Mouse (Mus musculus) yolk sac, embryonic 10.5 days (tissue): ENCODE results near the gene Mtor.

ENCODE experiments used
- DNase-seq: peaks from one replicate; pipeline ENCODE4 v3.0.0-alpha.2; 2017; ENCODE audit warnings: low spot score

Mtor gene

DNA sequence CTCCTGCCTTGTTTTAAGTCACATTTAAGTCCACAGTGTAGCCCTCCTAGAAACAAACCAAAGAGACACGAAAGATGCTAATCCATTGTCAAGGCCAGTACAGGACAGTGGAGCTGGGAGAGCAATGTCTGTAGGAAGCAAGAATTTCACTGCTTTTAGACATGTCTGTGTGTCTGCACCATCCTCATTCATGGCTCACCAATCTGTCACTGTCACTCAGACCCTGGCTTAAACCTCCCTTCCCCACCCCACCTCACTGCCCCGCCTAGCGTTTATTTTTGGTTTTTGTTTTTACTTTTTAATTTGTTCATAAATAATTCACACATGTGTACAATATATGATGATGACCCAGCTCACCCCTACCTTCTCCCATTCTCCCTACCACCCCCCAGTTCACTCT is 84.1 kb downstream of the Mtor start:
- no peak for DNase-seq

DNA sequence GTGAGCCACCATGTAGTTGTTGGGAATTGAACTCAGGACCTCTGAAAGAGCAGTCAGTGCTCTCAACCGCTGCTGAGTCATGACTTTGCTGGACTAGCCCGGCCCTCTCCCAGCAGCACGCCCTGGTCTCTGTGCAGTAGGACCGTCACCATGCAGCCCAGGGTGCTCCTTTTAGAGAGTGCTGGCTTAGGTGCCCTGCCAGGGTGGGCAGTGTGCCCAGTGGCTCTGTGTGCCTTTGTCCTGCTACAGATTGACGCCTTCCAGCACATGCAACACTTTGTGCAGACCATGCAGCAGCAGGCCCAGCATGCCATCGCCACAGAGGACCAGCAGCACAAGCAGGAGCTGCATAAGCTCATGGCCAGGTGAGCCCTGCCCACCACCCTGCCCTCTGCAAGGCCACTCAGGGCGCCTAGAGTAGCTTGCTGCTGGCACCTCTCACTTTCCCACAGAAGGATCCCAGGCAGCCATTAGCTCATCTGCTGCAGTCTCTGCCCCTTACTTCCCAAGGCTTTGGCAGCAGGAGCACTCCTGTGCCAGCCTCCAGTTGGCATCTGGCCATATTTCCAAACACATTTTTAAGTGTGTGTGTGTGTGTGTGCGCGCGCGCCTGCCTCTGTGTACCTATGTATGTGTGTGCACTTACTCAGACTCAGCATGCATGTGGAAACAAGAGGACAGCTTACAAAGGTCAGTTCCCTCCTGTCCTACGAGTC is 85.4 kb downstream of the Mtor start:
- no peak for DNase-seq

DNA sequence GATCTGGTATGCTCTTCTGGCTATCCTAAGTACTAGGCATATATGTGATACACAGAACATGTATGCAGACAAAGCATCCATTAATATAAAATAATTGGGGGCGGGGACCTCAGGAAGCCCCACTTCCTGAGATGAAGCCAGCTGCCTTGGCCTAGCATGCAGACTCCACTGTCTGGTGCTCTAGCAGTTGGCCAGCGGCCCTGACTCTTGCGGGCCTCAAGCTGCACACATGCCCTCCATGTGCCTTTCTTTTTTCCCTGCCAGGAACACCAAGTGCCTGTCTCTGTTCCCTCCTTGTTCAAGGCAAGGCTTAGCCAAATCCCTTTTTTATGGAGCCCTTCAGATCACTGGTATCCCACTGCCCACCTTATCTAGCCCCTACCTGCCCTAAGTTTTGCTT is 87.5 kb downstream of the Mtor start:
- DNase-seq = no peak

DNA sequence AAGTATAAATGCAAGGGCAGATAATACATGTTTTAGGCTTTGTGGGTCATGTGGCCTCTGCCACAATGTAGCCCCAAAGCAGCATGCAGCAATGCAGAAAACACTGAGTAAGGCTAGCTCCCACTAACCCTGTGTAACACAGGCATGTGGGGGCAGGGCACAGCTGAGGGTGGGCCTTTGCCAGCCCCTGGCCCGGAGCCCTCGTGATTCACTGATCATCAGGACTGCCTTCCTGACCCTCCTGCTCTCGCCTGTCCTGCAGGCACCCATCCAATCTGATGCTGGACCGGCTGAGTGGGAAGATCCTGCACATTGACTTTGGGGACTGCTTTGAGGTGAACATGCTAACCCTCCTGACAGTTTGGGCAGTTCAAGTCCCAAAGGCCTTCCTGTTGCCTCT is 100.7 kb downstream of the Mtor start:
- DNase-seq = no peak

DNA sequence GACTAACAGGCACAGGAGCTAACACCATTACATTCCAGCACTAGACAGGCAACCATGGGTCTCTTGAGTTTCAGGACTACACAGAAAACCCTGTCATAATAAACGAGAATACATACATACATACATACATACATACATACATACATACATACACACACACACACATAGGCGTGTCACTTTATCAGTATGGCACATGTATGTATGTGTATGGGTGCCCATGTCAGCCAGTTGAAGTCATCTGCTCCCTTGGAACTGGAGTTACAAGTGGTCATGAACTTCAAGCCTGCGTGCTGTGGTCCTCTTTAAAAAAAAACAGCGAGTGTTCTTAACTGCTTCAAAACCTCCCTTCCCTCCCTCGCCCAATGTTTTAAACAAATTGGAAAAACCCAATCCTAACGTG is 109.4 kb downstream of the Mtor start:
- no peak for DNase-seq

DNA sequence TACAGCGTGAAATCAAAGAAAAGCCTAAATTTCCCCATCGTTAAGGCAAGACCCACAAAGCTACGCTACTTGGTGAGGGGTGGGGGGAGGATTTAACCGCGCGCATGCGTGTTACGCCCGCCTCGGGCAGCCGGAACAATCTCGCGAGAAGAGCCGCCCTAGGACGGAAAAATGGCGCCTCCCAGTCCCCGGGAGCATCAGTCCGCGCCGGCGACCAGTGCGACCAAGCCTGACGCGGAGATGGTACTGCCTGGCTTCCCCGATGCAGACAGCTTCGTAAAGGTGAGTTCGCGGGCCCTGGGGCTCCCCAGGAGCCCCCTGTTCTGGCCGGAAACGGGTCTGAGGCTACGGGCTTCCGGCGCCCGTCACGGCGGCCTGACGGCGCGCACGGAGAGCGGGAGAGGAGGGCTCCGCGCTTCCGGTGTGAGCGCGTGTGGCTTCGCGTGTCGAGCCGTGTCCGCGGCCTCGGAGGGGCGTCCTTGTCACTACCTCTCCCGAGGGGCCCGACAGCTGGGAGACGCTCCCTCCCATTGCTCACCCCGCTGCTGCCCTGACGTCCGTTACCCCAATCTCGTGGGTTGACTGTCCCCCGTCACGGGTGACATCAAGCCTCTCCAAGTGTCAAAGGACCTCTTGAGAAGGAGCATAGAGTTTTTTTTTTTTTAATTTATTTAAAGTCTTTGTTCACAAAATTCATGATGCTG is 110.0 kb downstream of the Mtor start, which contains the start of gene Exosc10:
Gene Exosc10 (plus strand): TSS at position 133 of the 704 bp plus-strand sequence.
- DNase-seq = peak; percentile 91

DNA sequence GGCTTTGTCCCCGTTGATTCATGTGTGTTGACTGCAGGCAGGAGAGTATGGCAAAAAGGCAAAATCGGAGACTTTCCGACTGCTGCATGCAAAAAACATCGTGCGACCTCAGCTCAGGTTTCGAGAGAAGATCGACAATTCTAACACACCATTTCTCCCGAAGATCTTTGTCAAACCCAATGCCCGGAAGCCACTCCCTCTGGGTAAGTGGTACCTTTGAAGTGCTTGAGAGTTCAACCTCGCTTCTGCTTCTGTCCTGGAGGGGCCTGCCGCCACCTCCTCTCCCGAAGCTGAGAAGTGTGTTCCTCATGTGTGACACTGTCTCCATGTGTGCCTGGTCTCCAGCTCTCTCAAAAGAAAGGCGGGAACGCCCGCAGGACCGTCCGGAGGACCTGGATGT is 114.3 kb downstream of the Mtor start:
- DNase-seq = no peak

DNA sequence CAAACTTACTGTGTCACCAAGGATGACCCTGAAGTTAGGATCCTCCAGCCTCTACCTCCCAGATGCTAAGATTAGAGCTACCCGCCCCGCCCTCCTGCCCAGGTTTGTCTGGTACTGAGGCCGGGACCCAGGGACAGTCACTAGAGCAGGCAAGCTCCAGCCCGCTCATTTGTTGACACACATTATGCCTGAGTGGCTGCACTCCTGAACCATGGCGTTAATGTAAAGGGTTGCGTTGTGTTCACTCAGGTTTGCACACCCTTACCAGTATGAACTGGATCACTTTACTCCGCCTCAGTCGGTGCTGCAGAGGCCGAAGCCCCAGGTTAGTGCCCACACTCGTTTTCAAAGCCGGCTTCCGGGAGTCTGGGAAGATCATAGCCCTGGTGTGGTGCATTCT is 115.2 kb downstream of the Mtor start:
- DNase-seq = no peak

DNA sequence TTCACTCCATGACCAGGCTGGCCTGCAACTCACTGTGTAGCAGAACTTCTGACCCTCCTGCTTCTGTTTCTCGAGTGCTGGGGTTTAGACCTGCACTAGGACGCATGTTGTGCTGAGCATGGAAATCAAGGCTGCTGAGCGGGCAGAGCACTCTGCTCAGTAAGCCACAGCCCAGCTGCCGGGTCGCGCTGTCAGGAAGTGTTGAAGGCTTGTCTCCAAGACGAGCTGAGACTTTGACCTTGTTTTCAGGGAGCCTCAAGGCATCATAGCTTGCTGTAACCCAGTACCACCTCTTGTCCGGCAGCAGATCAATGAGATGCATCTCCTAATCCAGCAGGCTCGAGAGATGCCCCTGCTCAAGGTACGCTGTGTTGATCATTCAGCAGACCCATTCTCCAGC is 121.7 kb downstream of the Mtor start:
- DNase-seq = no peak

DNA sequence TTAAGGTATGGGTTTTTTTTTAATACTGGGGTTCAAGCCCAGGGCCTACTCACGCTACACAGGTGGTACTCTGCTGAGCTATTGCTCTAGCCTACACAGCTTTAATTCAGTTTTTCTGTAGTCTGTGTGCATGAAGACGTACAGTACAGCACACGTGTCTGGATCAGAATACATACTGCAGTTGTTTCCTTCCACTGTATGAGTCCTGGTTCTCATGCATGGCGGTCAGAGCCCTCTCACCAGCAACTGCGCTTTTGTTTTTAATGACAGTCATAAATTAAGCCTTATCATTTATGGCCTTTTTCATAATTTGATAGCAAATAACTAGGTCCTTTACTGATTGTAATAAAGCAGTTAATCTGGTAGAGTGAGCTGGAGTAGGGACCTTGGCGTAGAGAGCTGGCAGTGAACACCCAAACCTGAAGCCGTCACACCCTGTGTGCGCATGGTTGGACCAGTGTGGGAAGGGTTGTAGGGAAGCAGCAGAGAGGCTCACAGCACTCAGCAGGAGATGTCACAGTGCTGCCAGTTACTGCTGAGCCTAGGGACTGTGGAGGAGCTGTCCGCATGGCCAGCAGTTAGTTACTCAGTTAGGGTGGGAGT is 122.4 kb downstream of the Mtor start:
- no peak for DNase-seq

DNA sequence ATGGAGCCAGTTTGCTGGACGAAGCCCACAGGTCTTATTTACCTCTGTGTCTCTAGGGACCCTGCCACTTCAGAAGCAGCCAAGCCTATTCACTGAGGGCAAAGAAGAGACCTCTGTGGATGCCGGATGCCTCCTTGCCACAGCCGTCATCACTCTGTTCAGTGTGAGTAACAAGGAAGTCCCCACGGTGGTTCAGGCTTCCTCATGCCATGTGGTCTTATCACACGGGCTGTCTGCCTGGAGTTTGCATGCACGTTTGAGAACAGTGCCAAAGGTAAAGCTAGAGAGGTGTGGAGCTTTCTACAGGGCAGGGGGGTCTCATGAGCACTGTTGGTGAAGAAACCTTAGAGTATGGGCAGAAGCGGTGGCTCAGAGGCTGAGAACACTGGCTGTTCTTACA is 124.8 kb downstream of the Mtor start:
- DNase-seq = no peak

DNA sequence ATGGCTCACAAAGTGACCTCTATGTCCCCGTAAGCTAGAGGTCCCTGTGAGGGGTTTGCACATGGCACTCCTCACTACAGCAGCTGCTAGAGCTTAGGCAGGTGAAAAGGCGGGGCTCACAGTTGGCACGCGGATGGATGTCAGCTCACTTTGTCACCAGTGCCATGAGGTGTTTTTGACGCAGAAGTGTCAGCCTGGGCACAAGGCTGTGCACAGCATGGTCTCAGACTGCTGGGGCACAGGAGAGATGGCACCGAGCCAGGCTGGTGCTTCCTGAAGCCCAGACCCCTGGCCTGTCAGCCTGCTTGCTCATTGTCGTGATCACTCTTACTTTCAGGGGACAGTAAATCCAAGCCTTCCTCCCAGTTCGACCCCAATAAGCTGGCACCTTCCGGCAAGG is 132.4 kb downstream of the Mtor start:
- no peak for DNase-seq

DNA sequence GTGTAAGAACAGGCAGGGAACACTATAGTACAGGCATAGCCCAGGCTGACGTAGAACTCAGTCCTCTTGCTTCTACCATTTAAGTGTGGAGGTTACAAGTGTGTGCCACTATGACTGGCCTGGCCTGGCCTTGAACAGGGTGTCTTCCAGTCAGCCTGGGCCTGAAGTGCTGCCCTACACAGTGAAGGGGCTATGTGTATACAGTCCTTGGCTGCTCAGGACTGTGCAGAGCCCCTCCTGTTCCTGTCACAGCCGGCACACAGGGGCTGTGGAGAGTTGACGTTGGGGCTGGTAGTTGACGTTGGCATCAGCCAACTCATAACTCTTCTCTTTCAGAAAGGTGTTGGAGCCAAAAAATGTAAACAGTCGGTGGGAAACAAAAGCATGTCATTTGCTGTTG is 133.0 kb downstream of the Mtor start:
- DNase-seq = no peak

DNA sequence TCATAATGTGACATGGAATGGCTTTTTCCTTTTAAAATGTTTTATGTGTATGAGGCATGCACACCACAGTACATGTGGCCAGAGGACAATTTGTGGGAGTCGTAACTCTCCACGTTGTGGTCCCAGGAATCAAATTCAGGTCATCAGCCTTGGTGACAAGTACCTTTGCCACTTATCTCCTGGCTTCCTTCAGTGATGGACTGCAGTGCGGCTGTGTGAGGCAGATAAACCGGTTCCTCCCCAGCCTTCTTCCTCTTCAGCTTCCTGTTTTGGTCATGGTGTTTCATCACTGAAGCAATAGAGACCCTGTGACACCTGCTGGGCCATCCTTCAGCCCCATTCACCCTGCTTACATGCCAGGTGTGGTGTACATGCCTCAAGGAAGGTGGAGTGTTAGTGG is 134.8 kb downstream of the Mtor start:
- DNase-seq = no peak

DNA sequence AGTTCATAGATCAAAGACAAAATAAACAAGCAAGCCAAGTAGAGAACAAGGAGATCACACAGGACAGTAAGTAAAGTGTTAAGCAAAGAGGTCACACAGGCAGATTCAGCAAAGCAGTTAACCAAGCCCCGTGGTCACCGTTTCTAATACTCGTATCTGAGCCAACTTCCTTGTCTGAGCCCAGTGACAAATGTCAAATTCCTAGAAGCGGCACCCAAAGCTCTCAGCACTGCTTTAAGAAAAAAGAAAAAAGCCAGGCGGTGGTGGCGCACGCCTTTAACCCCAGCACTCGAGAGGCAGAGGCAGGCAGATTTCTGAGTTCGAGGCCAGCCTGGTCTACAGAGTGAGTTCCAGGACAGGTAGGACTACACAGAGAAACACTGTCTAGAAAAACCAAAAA is 138.2 kb downstream of the Mtor start:
- no peak for DNase-seq

DNA sequence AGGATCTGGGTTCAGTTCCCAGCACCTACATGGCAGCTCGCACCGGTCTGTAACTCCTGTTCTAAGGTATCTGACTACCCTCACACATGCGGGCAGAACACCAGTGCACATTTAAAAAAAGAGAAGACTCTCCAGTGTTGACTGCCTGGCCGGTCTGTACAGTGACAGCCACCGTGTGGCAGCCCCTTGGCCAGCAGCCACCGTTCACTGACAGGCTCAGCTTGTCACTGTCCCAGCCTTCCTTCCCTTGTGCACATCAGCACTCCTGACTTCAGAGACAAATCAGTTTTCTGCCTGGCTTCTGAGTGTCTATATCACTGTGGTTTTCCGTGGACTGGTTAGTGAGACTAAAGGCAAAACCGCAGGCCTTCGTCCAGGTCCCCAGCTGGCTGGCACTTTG is 140.4 kb downstream of the Mtor start:
- DNase-seq = no peak

DNA sequence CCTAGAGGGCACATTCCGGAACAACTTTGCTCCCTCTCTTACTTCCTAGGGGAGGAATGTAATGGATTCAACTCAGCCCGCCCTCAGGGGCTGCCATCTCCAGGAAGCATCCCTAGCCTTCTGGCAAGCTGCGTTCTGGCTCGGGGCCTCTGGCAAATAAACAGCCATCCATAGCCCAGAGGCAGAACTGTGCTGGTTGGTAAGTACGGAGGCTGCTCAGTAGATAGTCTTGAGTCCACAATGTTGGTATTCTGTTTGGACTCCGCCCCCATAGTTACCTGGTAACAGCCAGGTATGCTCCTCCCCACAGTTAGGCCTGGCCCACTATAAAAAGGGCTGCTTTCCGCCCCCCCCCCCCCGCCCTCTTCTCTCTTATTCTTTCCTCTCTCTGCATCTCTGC is 141.2 kb downstream of the Mtor start:
- DNase-seq = peak; percentile 41

DNA sequence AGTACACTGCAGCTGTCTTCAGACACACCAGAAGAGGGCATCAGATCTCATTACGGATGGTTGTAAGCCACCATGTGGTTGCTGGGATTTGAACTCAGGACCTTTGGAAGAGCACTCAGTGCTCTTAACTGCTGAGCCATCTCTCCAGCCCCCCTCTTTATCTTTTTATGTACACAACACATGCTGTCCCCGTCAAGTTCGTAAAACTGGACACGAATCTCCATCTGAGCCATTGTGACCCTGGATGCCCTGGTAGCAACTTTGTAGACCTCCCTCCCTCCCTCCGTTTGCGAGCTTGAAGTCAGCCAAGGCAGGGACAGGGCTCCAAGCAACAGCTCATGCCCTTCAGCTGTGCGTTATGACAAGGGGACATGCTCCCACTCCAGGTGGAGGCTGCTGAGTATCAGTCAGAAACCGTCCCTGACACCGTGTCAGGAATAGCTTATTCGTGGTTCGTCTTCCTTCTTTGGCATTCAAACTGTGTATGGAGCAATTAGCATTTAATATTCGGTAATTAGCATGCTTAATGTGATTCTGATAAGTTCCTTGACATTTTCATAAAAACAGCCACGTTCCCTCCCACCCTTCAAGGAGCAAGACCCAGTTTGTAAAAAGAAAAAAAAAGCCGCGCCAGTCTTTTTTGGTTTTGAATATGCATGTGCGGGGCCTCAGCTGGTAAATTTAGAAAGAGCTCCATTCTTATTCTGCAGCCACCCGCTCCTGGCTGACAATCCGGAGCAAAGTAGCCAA is 142.2 kb downstream of the Mtor start:
- no peak for DNase-seq

DNA sequence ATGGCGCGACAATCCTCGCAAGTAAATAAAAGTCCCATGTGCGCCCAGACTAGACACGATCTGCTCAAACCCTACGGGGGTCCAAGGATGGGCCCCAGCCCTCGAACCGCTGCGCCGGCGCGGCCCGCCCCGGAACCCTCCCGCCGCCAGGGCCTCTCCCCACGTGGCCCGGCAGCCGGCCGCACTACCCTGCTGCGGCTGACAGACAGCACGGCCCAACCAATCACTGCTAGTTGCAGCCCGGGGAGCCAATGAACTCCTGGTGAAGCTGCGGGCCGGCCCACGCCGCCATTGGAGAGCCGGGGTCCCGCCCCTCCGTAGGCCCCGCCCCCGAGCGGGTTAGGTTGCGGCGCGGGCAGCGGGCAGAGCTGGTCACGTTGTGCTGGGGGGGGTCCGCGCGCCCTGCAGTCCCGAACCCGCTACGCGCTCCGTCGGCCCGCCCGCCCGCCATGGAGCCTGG is 142.8 kb downstream of the Mtor start, which contains the start of gene Srm:
Gene Srm (plus strand): TSS at position 333 of the 460 bp plus-strand sequence.
- peak; percentile 98 for DNase-seq

DNA sequence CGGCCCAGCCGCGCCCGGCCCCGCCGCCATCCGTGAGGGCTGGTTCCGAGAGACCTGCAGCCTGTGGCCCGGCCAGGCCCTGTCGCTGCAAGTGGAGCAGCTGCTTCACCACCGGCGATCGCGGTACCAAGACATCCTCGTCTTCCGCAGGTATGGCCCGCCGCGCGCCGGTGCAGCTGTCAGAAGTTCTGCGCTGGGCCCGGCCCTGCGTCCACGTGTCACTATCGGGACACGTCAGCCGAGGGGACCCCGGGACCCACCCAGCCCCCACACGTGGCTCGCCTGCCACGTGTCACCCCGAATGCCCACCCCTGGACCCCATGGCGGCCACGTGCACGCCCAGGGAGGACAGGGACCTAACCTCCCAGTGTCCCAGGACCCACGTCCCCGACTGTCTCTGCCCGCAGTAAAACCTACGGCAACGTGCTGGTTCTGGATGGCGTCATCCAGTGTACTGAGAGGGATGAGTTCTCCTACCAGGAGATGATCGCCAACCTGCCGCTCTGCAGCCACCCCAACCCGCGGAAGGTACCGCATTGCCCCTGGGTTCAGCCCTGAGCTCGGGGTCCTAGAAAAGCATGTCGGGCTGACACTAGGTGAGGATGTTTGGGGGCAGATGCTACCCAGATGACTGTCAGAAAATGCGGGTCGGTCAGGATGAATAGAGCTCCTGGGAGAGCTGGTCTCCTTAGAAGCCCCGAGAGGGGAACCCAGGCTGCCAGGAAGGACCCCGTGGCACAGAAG is 143.4 kb downstream of the Mtor start:
- no peak for DNase-seq

DNA sequence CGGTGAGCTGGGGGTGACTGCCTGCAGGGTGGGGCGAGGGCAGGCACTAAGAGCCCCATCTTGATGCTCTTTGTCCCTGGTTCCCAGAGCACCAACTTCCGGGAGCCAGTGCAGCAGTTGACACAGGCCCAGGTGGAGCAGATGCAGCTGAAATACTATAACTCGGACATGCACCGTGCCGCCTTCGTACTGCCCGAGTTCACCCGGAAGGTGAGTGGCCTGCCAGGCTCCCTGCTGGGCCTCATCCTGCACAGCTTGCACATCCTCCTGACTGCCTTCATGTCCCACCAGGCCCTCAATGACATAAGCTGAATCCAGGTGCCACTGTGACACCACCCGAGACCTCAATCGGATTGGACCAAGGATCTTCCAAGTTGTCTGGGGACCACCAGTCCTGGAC is 145.6 kb downstream of the Mtor start:
- no peak for DNase-seq

DNA sequence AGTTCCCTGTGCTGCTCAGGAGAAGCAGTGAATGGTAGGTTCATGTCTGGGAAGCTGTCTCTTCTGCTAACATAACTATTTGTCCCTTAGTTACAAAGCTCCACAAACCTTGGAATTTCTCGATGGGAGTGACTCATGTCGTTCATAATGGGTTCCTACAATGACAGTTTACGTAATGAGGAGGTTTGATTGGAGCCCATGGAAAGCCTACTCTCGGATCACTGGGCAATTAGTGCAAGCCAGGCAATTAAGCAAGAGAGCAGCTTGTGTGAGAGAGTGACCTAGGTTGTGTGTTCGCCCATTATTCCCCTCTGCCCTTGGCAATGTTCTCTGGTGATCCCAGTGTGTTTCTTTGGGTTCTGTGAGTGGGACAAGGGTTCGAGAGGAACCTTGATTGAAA is 147.5 kb downstream of the Mtor start:
- no peak for DNase-seq
